Comparison of ENCODE assay signal across 9 mouse cellular contexts in genomic region chr3:37860034-37860714, GRCm38 (mm10).
DNase-seq lines count a peak whose midpoint lies in the region; ATAC-seq and TF ChIP-seq lines count a peak whose summit lies in the region.
"Had no signal": no experiment of that assay in that cellular context is flagged by ENCODE, and none has a peak within 500 bp of the region (broad histone marks: within the 10 kb centered on the region; RNA-seq: fewer than 3 reads in every experiment).

No protein-coding gene starts in this region.

- H3K36me3 ChIP-seq in embryonic facial prominence, embryonic 12.5 days: no peaks in the 10 kb centered on the region
- no peaks in the 10 kb centered on the region for H3K36me3 ChIP-seq in embryonic facial prominence, embryonic 10.5 days (replicated peaks)
- H3K36me3 ChIP-seq in forebrain, embryonic 16.5 days (ENCODE audit: control insufficient read depth, insufficient read depth): no peaks in the 10 kb centered on the region
- H3K36me3 ChIP-seq in limb, embryonic 14.5 days (ENCODE audit: control insufficient read depth, insufficient read depth, low read length): no peaks in the 10 kb centered on the region
- no peaks in the 10 kb centered on the region for H3K36me3 ChIP-seq in stomach, postnatal 0 days (ENCODE audit: control insufficient read depth, insufficient read depth, low read length)
- H3K36me3 ChIP-seq: lung, embryonic 15.5 days had no signal

- H3K4me3 ChIP-seq in embryonic facial prominence, embryonic 12.5 days: no peak overlapping the region
- H3K4me3 ChIP-seq in embryonic facial prominence, embryonic 10.5 days: no peak overlapping the region
- H3K4me3 ChIP-seq in forebrain, embryonic 16.5 days (replicated peaks; ENCODE audit: low read length): no peak overlapping the region
- H3K4me3 ChIP-seq in limb, embryonic 14.5 days (replicated peaks; ENCODE audit: low read length): no peak overlapping the region
- no peak overlapping the region for H3K4me3 ChIP-seq in stomach, postnatal 0 days (ENCODE audit: low read depth, low read length)
- H3K4me3 ChIP-seq: lung, embryonic 15.5 days had no signal

- ATAC-seq in embryonic facial prominence, embryonic 12.5 days (ENCODE audit: insufficient number of reproducible peaks, insufficient read depth, low FRiP score, low TSS enrichment): 0 out of 2 replicates have a peak, but pooled peaks have one; percentile 64
- peak; percentile 75 for ATAC-seq in forebrain, embryonic 16.5 days
- no peak for ATAC-seq in limb, embryonic 14.5 days (ENCODE audit: low FRiP score, low read depth)
- ATAC-seq in stomach, postnatal 0 days (ENCODE audit: low FRiP score, low TSS enrichment): peak; percentile 93

- WGBS in embryonic facial prominence, embryonic 12.5 days: 61% methylated on average over 13 of the region's 13 CpGs
- 78% methylated on average over 13 of the region's 13 CpGs for WGBS in embryonic facial prominence, embryonic 10.5 days
- 45% methylated on average over 13 of the region's 13 CpGs for WGBS in forebrain, embryonic 16.5 days
- 44% methylated on average over 13 of the region's 13 CpGs for WGBS in limb, embryonic 14.5 days
- WGBS in stomach, postnatal 0 days: 29% methylated on average over 13 of the region's 13 CpGs

- TF ChIP-seq EP300 in stomach, postnatal 0 days (optimal IDR thresholded peaks at IDR 0.05): no peak

- no peak overlapping the region for H3K27ac ChIP-seq in embryonic facial prominence, embryonic 12.5 days
- H3K27ac ChIP-seq in embryonic facial prominence, embryonic 10.5 days (replicated peaks): no peak overlapping the region
- no peak overlapping the region for H3K27ac ChIP-seq in forebrain, embryonic 16.5 days (ENCODE audit: low read length)
- H3K27ac ChIP-seq in limb, embryonic 14.5 days (replicated peaks; ENCODE audit: low read depth, low read length): no peak overlapping the region
- no peak overlapping the region for H3K27ac ChIP-seq in stomach, postnatal 0 days (replicated peaks)
- H3K27ac ChIP-seq: lung, embryonic 15.5 days had no signal

- no peak for DNase-seq in embryonic facial prominence, embryonic 10.5 days (ENCODE audit: low spot score)
- peak; percentile 58 for DNase-seq in ovary, adult 18-20 months (ENCODE audit: low spot score)
- no peak for DNase-seq in ovary, postnatal 14 days (ENCODE audit: low spot score)
- DNase-seq in limb, embryonic 14.5 days (ENCODE audit: low spot score): peak; percentile 57
- DNase-seq in stomach, postnatal 0 days (ENCODE audit: low spot score): peak; percentile 78
- DNase-seq in thymus, postnatal 4 days: no peak

- no peaks in the 10 kb centered on the region for H3K9me3 ChIP-seq in embryonic facial prominence, embryonic 12.5 days
- no peaks in the 10 kb centered on the region for H3K9me3 ChIP-seq in embryonic facial prominence, embryonic 10.5 days
- H3K9me3 ChIP-seq in forebrain, embryonic 16.5 days (ENCODE audit: control insufficient read depth, low read length): no peaks in the 10 kb centered on the region
- no peaks in the 10 kb centered on the region for H3K9me3 ChIP-seq in limb, embryonic 14.5 days (ENCODE audit: control insufficient read depth, low read length)
- H3K9me3 ChIP-seq in stomach, postnatal 0 days (ENCODE audit: control insufficient read depth, low read length): no peaks in the 10 kb centered on the region
- H3K9me3 ChIP-seq: lung, embryonic 15.5 days had no signal

- H3K4me1 ChIP-seq in embryonic facial prominence, embryonic 12.5 days: no peaks in the 10 kb centered on the region
- peaks cover 10% of the 10 kb centered on the region; the same call in 1 of the 2 replicates for H3K4me1 ChIP-seq in embryonic facial prominence, embryonic 10.5 days
- H3K4me1 ChIP-seq in forebrain, embryonic 16.5 days (replicated peaks; ENCODE audit: control insufficient read depth, insufficient read depth, low read length): peaks cover 6% of the 10 kb centered on the region
- H3K4me1 ChIP-seq in limb, embryonic 14.5 days (ENCODE audit: control insufficient read depth, insufficient read depth, low read length): peaks cover 11% of the 10 kb centered on the region
- peaks cover 5% of the 10 kb centered on the region; the same call in 1 of the 2 replicates for H3K4me1 ChIP-seq in stomach, postnatal 0 days (replicated peaks; ENCODE audit: control insufficient read depth, insufficient read depth)

- no peak overlapping the region for H3K4me2 ChIP-seq in embryonic facial prominence, embryonic 12.5 days (replicated peaks)
- no peak overlapping the region for H3K4me2 ChIP-seq in forebrain, embryonic 16.5 days (ENCODE audit: low read length)
- H3K4me2 ChIP-seq in limb, embryonic 14.5 days (replicated peaks; ENCODE audit: low read depth, low read length, severe bottlenecking): no peak overlapping the region
- H3K4me2 ChIP-seq in stomach, postnatal 0 days (replicated peaks; ENCODE audit: low read depth): no peak overlapping the region
- H3K4me2 ChIP-seq: lung, embryonic 15.5 days had no signal

- no peak for TF ChIP-seq CTCF in stomach, postnatal 0 days (IDR thresholded peaks at IDR 0.05; ENCODE audit: low read depth)

- H3K9ac ChIP-seq in embryonic facial prominence, embryonic 12.5 days: no peak overlapping the region
- peak overlapping the region; percentile 22; the same call in 1 of the 2 replicates for H3K9ac ChIP-seq in forebrain, embryonic 16.5 days (replicated peaks; ENCODE audit: low read depth, low read length)
- no peak overlapping the region for H3K9ac ChIP-seq in limb, embryonic 14.5 days (ENCODE audit: low read depth, low read length, severe bottlenecking)
- H3K9ac ChIP-seq in stomach, postnatal 0 days (ENCODE audit: low read length): no peak overlapping the region
- H3K9ac ChIP-seq: lung, embryonic 15.5 days had no signal

- no peak for TF ChIP-seq POLR2A in limb, embryonic 14.5 days (IDR thresholded peaks at IDR 0.05; ENCODE audit: borderline replicate concordance, extremely low read depth, insufficient read depth, insufficient read length)

- no peaks in the 10 kb centered on the region for H3K27me3 ChIP-seq in embryonic facial prominence, embryonic 12.5 days
- no peaks in the 10 kb centered on the region for H3K27me3 ChIP-seq in embryonic facial prominence, embryonic 10.5 days (replicated peaks; ENCODE audit: low read depth, poor library complexity, severe bottlenecking)
- no peaks in the 10 kb centered on the region for H3K27me3 ChIP-seq in forebrain, embryonic 16.5 days (replicated peaks; ENCODE audit: control insufficient read depth, insufficient read depth, low read length)
- no peaks in the 10 kb centered on the region for H3K27me3 ChIP-seq in limb, embryonic 14.5 days (ENCODE audit: control insufficient read depth, insufficient read depth, low read length)
- no peaks in the 10 kb centered on the region for H3K27me3 ChIP-seq in stomach, postnatal 0 days (ENCODE audit: control insufficient read depth, insufficient read depth, low read length)
- H3K27me3 ChIP-seq: lung, embryonic 15.5 days had no signal

Comparison
In these comparisons a context has a peak if more than half of its experiments do, and no peak if none do; other contexts are left out.
1. DNase-seq: peak in ovary, adult 18-20 months (single experiment), limb, embryonic 14.5 days (single experiment) and stomach, postnatal 0 days (single experiment); none in embryonic facial prominence, embryonic 10.5 days (single experiment), ovary, postnatal 14 days (single experiment) and thymus, postnatal 4 days (single experiment).